Mouse (Mus musculus): ENCODE results near the gene Xpot. TPM values are rescaled to one million over a fixed set of nuclear protein-coding genes. Genes with fewer than 3 reads are reported as not detected.

Gene Xpot
- polyA plus RNA-seq, 1 experiment from 2014 or later = 42.8 TPM

DNA sequence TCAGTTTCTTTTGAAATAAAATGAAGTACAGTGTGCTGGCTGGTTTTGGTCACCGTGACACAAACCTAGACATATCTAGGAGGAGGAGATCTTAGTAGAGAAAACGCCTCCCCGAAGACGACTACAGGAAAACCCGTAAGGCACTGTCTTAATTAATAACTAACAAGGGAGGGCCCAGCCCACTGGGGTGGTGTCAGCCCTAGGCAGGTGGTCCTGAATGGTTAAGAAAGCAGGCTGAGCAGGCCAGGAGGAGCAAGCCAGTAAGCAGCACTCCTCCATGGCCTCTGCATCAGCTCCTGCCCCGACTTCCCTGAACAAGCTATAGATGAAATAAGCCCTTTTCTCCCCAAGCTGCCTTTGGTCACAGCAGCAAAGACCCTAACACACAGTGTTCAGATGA lies 56.3 kb downstream of the Xpot start:
- no peaks in the 10 kb centered on the region for H3K4me1 ChIP-seq (replicated peaks; ENCODE audit: control insufficient read depth, insufficient read depth, low read length)
- peaks cover 50% of the 10 kb centered on the region for H3K36me3 ChIP-seq (ENCODE audit: control insufficient read depth, insufficient read depth, low read length)
- no peaks in the 10 kb centered on the region for H3K9me3 ChIP-seq (ENCODE audit: control insufficient read depth, low read length)
- no peaks in the 10 kb centered on the region for H3K27me3 ChIP-seq (ENCODE audit: control insufficient read depth, insufficient read depth, low read depth, low read length)
- no peak overlapping the region for H3K4me3 ChIP-seq (ENCODE audit: low read length)
- H3K27ac ChIP-seq (ENCODE audit: low read length) = no peak overlapping the region
- ATAC-seq (ENCODE audit: low read depth) = no peak
- H3K9ac ChIP-seq (ENCODE audit: low read length) = no peak overlapping the region
- 68% methylated on average over 6 of the region's 6 CpGs for WGBS
- no peak overlapping the region for H3K4me2 ChIP-seq (ENCODE audit: low read depth, low read length)

DNA sequence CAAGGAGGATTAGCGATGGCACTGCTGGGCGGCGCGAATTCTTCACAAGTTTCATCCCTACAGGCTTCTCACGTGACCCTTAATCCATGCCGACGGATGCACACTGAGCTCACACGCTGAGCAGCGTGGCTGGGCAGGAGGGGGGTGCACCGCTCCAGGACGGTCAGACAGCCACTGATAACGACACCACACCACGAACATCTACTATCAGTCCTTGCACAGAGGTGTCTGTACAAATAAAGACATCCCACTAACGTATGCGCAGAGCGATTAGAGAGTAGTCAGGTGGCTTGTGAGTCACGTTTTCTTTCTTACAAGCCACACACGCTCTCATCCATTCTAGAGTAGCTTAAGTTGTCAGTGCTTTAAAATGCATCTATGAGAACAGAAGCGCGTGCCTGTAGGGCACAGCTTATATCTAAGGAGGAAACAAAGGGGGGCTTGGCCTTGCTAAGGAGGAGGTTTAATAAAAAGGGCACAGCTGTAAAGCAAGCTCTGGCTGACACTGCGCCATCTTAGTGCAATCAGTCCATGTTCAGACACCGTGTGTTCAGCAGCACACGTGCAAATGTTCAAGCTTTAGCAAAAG lies 57.0 kb downstream of the Xpot start:
- Histone ChIP-seq H3K9ac (ENCODE audit: low read length) (no peak overlapping the region), H3K4me1 (replicated peaks; ENCODE audit: control insufficient read depth, insufficient read depth, low read length) (no peaks in the 10 kb centered on the region), H3K4me2 (ENCODE audit: low read depth, low read length) (no peak overlapping the region), H3K27ac (ENCODE audit: low read length) (no peak overlapping the region), H3K36me3 (ENCODE audit: control insufficient read depth, insufficient read depth, low read length) (peaks cover 49% of the 10 kb centered on the region), H3K4me3 (ENCODE audit: low read length) (no peak overlapping the region), H3K27me3 (ENCODE audit: control insufficient read depth, insufficient read depth, low read depth, low read length) (no peaks in the 10 kb centered on the region), H3K9me3 (ENCODE audit: control insufficient read depth, low read length) (no peaks in the 10 kb centered on the region)
- 32% methylated on average over 23 of the region's 23 CpGs for WGBS
- peak; percentile 26; the same call in 1 of the 2 replicates for ATAC-seq (ENCODE audit: low read depth)

DNA sequence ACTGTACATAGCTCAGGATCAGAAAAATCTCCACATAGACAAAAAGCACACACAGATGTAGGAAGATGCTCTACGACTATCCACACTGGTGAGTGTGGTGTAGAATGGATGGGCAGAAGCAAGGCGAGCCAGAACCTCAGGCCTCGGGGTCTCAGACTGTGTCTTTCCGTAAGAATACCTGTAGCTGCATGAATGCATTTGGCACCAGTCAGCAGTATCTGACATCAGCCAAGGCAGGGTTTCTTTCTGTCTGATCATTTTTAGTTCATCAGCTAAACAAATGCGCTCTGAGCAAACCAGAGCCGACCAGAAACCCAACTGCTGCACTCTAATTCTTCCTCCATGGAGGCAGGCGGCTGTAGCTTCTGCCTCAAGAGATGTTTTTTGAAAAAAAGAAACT lies 57.6 kb downstream of the Xpot start:
- Histone ChIP-seq H3K36me3 (ENCODE audit: control insufficient read depth, insufficient read depth, low read length) (peaks cover 51% of the 10 kb centered on the region), H3K4me2 (ENCODE audit: low read depth, low read length) (no peak overlapping the region), H3K4me3 (ENCODE audit: low read length) (no peak overlapping the region), H3K4me1 (replicated peaks; ENCODE audit: control insufficient read depth, insufficient read depth, low read length) (no peaks in the 10 kb centered on the region), H3K27me3 (ENCODE audit: control insufficient read depth, insufficient read depth, low read depth, low read length) (no peaks in the 10 kb centered on the region), H3K27ac (ENCODE audit: low read length) (no peak overlapping the region), H3K9me3 (ENCODE audit: control insufficient read depth, low read length) (no peaks in the 10 kb centered on the region), H3K9ac (ENCODE audit: low read length) (no peak overlapping the region)
- no peak for ATAC-seq (ENCODE audit: low read depth)
- WGBS = 81% methylated on average over 7 of the region's 7 CpGs

DNA sequence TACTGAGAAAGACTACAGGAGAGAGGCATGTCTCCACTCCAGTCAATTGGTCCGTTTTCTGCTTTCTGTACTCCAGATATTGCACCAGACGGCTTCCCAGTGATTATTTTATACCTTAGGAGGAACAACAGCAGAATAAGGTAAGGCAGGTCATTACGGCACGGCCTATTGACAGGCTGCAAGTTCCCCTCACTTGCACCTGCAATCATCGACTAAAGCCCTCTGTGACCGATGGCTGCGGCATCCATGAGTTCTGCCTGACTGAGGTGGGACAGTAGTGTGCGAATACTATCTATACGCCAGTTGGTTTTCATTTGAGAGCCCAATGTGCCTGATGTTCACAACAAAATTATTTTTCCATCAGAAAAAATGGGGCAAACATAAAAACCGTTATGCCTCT lies 58.1 kb downstream of the Xpot start:
- no peak for ATAC-seq (ENCODE audit: low read depth)
- 94% methylated on average over 10 of the region's 10 CpGs for WGBS

DNA sequence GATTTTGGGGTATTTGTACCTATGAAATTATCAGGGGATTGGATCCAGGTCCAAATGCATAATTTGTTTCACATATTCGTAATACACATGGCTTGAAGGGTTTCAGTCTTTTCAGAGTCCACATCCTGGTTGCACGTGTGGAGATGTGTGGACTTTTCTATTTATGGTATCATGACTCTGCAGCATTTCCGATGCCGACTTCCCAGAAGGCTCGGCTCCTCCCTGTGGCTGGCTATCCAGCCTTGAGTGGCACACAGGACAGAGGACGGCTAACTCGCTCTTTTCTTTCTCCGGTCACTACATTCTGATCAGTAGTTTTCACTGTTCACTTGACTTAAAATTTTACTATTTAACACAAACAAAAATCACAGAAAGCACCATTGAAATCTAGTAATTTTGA lies 61.7 kb downstream of the Xpot start:
- Histone ChIP-seq H3K27ac (ENCODE audit: low read length) (no peak overlapping the region), H3K4me1 (replicated peaks; ENCODE audit: control insufficient read depth, insufficient read depth, low read length) (no peaks in the 10 kb centered on the region), H3K36me3 (ENCODE audit: control insufficient read depth, insufficient read depth, low read length) (peaks cover 39% of the 10 kb centered on the region), H3K4me2 (ENCODE audit: low read depth, low read length) (no peak overlapping the region), H3K4me3 (ENCODE audit: low read length) (no peak overlapping the region), H3K27me3 (ENCODE audit: control insufficient read depth, insufficient read depth, low read depth, low read length) (no peaks in the 10 kb centered on the region), H3K9ac (ENCODE audit: low read length) (no peak overlapping the region), H3K9me3 (ENCODE audit: control insufficient read depth, low read length) (no peaks in the 10 kb centered on the region)
- no peak for ATAC-seq (ENCODE audit: low read depth)
- 81% methylated on average over 8 of the region's 8 CpGs for WGBS

More for the DNA sequence above, 58.1 kb downstream of the Xpot start:
- Histone ChIP-seq H3K27me3 (ENCODE audit: control insufficient read depth, insufficient read depth, low read depth, low read length) (no peaks in the 10 kb centered on the region), H3K36me3 (ENCODE audit: control insufficient read depth, insufficient read depth, low read length) (peaks cover 53% of the 10 kb centered on the region), H3K4me3 (ENCODE audit: low read length) (no peak overlapping the region), H3K4me2 (ENCODE audit: low read depth, low read length) (no peak overlapping the region), H3K9ac (ENCODE audit: low read length) (no peak overlapping the region), H3K9me3 (ENCODE audit: control insufficient read depth, low read length) (no peaks in the 10 kb centered on the region), H3K27ac (ENCODE audit: low read length) (no peak overlapping the region), H3K4me1 (replicated peaks; ENCODE audit: control insufficient read depth, insufficient read depth, low read length) (no peaks in the 10 kb centered on the region)

GRCm38 (mm10) chr10:121558231-121558630 lies 67.9 kb downstream of the Xpot start:
- Histone ChIP-seq H3K36me3 (ENCODE audit: control insufficient read depth, insufficient read depth, low read length) (peaks cover 40% of the 10 kb centered on the region), H3K9me3 (ENCODE audit: control insufficient read depth, low read length) (no peaks in the 10 kb centered on the region), H3K9ac (ENCODE audit: low read length) (no peak overlapping the region), H3K27ac (ENCODE audit: low read length) (no peak overlapping the region), H3K4me2 (ENCODE audit: low read depth, low read length) (no peak overlapping the region), H3K27me3 (ENCODE audit: control insufficient read depth, insufficient read depth, low read depth, low read length) (no peaks in the 10 kb centered on the region), H3K4me3 (ENCODE audit: low read length) (no peak overlapping the region), H3K4me1 (replicated peaks; ENCODE audit: control insufficient read depth, insufficient read depth, low read length) (no peaks in the 10 kb centered on the region)
- no peak for ATAC-seq (ENCODE audit: low read depth)
- WGBS = 78% methylated on average over 2 of the region's 2 CpGs

DNA sequence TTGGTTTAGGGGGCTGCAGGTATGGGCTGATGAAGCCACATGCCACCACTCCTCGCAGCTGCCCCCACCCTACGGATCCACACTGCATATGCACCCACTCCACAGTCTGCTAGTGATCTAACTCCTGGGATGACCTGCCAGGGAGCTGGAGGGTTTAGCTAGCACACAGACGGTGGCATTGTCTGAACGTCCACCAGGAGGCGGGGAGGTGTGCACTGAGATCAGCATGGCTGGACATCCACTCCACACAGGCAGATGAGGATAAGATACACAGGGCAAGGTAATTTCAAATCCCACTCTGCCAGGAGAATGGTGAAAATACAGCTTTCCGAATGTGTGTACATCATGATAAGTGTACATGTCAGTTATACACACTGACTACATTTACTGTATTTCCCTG lies 69.9 kb downstream of the Xpot start:
- H3K4me1 ChIP-seq (replicated peaks; ENCODE audit: control insufficient read depth, insufficient read depth, low read length) = no peaks in the 10 kb centered on the region
- H3K4me2 ChIP-seq (ENCODE audit: low read depth, low read length) = no peak overlapping the region
- H3K27me3 ChIP-seq (ENCODE audit: control insufficient read depth, insufficient read depth, low read depth, low read length) = no peaks in the 10 kb centered on the region
- H3K4me3 ChIP-seq (ENCODE audit: low read length) = no peak overlapping the region
- no peak overlapping the region for H3K9ac ChIP-seq (ENCODE audit: low read length)
- H3K9me3 ChIP-seq (ENCODE audit: control insufficient read depth, low read length) = no peaks in the 10 kb centered on the region
- H3K36me3 ChIP-seq (ENCODE audit: control insufficient read depth, insufficient read depth, low read length) = peaks cover 42% of the 10 kb centered on the region
- no peak overlapping the region for H3K27ac ChIP-seq (ENCODE audit: low read length)
- ATAC-seq (ENCODE audit: low read depth) = no peak
- WGBS = 76% methylated on average over 6 of the region's 6 CpGs

DNA sequence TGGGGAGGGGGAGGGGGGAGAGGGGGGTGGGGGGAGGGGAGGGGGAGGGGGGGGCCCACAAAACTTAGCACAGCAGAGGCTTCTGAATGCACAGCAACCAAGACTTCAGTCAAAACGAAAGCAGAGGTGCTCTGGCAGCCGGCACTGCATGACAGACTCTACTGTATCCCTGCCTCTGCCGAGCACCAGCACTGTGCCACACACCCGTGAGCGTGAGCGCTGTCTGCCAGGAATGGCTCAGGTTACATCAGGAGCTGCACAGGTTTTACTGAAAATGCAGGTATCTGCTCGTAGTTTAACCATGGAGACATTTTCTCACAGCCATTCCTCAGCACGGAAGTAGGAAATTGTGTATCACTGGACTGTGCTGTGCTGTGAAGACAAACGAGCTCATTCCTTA lies 75.8 kb downstream of the Xpot start:
- ATAC-seq (ENCODE audit: low read depth) = no peak
- H3K9me3 ChIP-seq (ENCODE audit: control insufficient read depth, low read length) = no peaks in the 10 kb centered on the region
- no peaks in the 10 kb centered on the region for H3K4me1 ChIP-seq (replicated peaks; ENCODE audit: control insufficient read depth, insufficient read depth, low read length)

GRCm38 (mm10) chr10:121549670-121550069 lies 76.5 kb downstream of the Xpot start:
- no peaks in the 10 kb centered on the region for H3K9me3 ChIP-seq (ENCODE audit: control insufficient read depth, low read length)
- peaks cover 55% of the 10 kb centered on the region for H3K36me3 ChIP-seq (ENCODE audit: control insufficient read depth, insufficient read depth, low read length)
- no peaks in the 10 kb centered on the region for H3K4me1 ChIP-seq (replicated peaks; ENCODE audit: control insufficient read depth, insufficient read depth, low read length)
- WGBS = 87% methylated on average over 5 of the region's 5 CpGs
- H3K27me3 ChIP-seq (ENCODE audit: control insufficient read depth, insufficient read depth, low read depth, low read length) = no peaks in the 10 kb centered on the region
- no peak overlapping the region for H3K27ac ChIP-seq (ENCODE audit: low read length)
- H3K9ac ChIP-seq (ENCODE audit: low read length) = no peak overlapping the region
- ATAC-seq (ENCODE audit: low read depth) = no peak
- no peak overlapping the region for H3K4me3 ChIP-seq (ENCODE audit: low read length)
- H3K4me2 ChIP-seq (ENCODE audit: low read depth, low read length) = no peak overlapping the region

More for the DNA sequence above, 75.8 kb downstream of the Xpot start:
- no peak overlapping the region for H3K4me2 ChIP-seq (ENCODE audit: low read depth, low read length)
- no peaks in the 10 kb centered on the region for H3K27me3 ChIP-seq (ENCODE audit: control insufficient read depth, insufficient read depth, low read depth, low read length)
- no peak overlapping the region for H3K4me3 ChIP-seq (ENCODE audit: low read length)
- peaks cover 58% of the 10 kb centered on the region for H3K36me3 ChIP-seq (ENCODE audit: control insufficient read depth, insufficient read depth, low read length)
- no peak overlapping the region for H3K9ac ChIP-seq (ENCODE audit: low read length)
- H3K27ac ChIP-seq (ENCODE audit: low read length) = no peak overlapping the region
- 74% methylated on average over 9 of the region's 9 CpGs for WGBS

- Histone ChIP-seq H3K4me1 (replicated peaks; ENCODE audit: control insufficient read depth, insufficient read depth, low read length) (no peaks in the 10 kb centered on the region), H3K9ac (ENCODE audit: low read length) (no peak overlapping the region), H3K27ac (ENCODE audit: low read length) (no peak overlapping the region), H3K4me3 (ENCODE audit: low read length) (no peak overlapping the region), H3K9me3 (ENCODE audit: control insufficient read depth, low read length) (no peaks in the 10 kb centered on the region), H3K27me3 (ENCODE audit: control insufficient read depth, insufficient read depth, low read depth, low read length) (no peaks in the 10 kb centered on the region), H3K36me3 (ENCODE audit: control insufficient read depth, insufficient read depth, low read length) (peaks cover 40% of the 10 kb centered on the region), H3K4me2 (ENCODE audit: low read depth, low read length) (no peak overlapping the region)
- ATAC-seq (ENCODE audit: low read depth) = no peak
- WGBS = 56% methylated on average over 6 of the region's 6 CpGs
Observed at GRCm38 (mm10) chr10:121547162-121547561, 79.0 kb downstream of the Xpot start.

All from lung, embryonic 16.5 days (tissue).